Mouse (Mus musculus): Measurements from ENCODE around the gene 2810006K23Rik. TPM values are rescaled to one million over a fixed set of nuclear protein-coding genes. Genes with fewer than 3 reads are reported as not detected.
"Not testable (repeated sequence)": the region's sequence is repeated elsewhere in the genome, so short reads cannot be mapped to it uniquely, and the experiment has no call there.

2810006K23Rik gene
- total RNA-seq (2015; ENCODE audit: low replicate concordance) (2.3 and 2.9 TPM in 2 replicates), total RNA-seq (2017; ENCODE audit: low replicate concordance) (3.1 and 3.3 TPM in 2 replicates)

DNA sequence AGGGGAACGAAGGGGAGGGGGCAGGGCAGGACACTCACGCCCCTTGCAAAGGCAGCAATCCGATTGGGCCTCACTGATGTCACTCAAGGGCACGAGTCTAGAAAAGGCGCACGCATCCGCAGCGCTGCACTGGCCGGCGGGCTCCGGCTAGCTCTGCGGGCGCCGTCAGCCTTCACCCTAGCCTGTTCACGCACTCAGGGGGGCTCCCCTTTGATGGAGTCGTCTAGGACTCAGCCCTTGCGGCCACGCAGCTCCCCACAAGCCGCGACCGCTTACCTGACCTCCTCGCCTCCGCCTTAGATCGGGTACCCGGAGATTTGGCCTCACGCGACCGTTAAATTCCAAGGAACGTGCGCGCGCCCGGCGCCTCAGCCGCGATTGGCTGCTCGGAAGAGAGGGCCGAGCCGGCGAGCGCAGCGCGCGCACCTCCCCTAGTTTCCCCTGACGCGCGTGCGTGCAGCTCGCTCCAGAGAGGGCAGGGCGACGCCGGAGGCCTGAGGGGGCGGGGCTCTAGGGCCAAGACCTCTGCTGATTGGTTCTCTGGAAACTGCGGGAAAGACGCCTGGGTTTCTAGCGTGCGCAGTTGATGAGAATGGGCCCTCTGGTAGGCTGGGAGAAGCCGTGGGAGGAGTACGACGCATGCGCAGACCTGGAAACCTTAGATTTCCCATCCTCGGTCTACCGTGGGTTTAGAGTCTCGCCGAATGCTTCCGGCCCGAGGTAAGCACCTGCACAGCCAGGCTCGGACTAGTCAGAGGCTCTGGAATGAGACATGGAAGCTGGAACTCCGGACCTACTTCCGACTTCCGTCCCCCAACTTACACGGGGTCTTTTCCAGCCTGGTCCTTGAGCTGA is at the start of gene 2810006K23Rik, which contains the start of gene Mphosph9:
Gene 2810006K23Rik, plus strand, starts transcription at position 580 of the 855 bp plus-strand sequence.
Gene Mphosph9, minus strand, starts transcription at position 463 of the 855 bp plus-strand sequence.
- ATAC-seq (replicated peaks; ENCODE audit: low FRiP score, poor library complexity, severe bottlenecking): peak; percentile 90

DNA sequence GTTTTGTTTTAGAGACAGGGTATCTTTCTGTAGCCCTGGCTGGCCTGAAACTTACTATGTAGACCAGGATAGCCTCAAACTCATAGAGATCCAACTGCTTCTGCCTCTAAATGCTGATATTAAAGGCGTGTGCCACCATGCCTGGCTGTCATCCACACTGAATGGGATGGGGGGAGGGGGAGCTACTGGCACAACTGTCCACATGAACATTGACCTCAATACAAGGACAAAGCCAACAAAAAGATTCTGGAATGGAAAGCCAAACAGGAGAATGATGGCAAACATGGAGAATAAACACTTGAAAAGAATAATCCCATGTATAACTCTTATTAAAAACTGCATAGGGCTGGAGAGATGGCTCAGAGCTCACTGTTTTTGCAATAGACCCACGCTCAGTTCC is 45.0 kb upstream of the 2810006K23Rik start:
- ATAC-seq (replicated peaks; ENCODE audit: low FRiP score, poor library complexity, severe bottlenecking): no peak

DNA sequence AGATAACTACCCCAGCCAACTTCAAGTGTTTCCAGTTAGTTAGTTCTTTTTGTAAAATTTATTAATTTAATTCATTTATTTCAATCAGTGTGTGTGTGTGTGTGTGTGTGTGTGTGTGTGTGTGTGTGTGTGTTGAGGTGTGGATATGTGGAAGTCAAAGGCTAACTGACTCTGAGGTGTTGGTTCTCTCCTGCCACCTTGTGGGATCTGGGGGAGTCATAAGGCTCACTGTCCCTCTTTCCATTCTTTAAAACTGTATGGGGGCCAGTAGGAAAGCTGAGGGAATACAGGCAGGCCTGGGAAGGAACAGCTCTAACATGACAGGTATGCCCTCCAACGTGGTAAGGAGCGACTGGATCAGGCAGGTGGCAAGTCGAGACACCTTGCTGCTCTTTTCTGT is 43.6 kb upstream of the 2810006K23Rik start:
- ATAC-seq (replicated peaks; ENCODE audit: low FRiP score, poor library complexity, severe bottlenecking): no peak

DNA sequence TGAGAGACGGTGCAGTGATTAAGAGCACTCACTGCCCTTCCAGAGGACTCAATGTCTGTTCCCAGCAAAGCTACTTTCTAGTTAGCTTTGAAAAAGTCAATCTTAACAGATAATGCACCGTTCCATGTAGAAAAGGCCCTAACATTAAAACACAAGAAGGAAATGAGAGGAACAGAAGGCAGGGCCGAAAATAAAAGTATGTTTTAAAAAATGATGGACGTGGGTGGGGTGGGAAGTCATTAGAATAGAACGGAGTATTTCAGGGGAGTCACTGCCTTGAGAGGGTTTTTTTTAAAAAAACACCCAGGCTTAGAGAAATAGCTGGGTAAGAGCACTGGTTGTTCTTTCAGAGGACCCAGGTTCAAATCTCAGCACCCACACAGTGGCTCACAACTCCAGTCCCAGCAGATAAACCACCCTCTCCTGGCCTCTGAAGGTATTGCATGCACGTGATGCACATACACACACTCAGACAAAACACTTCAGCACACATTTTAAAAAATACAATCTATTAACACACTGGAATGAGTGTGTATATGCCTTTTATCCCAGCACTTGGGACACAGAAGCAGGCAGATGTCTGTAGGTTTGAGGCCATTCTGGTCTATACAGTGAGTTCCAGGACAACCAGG is 40.2 kb upstream of the 2810006K23Rik start:
- no peak for ATAC-seq (replicated peaks; ENCODE audit: low FRiP score, poor library complexity, severe bottlenecking)

DNA sequence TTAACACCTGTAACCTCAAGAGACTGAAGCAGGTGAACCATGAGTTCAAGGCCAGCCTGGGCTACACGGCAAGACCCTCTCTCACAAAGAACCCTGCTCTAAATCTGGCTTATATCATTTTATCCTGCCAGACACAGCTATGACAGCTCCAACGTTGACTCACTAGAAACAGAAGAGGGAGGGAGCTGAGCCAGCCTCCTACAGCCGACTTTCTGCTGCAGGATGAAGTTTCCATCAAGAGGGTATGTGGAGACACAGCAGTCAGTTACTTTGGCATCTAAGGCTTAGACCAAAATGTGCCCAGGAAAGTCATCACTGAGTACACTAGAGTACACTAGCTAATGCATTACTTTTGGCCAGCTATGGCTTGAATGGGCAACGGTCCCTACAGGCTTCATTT is 37.7 kb upstream of the 2810006K23Rik start:
- no peak for ATAC-seq (replicated peaks; ENCODE audit: low FRiP score, poor library complexity, severe bottlenecking)

DNA sequence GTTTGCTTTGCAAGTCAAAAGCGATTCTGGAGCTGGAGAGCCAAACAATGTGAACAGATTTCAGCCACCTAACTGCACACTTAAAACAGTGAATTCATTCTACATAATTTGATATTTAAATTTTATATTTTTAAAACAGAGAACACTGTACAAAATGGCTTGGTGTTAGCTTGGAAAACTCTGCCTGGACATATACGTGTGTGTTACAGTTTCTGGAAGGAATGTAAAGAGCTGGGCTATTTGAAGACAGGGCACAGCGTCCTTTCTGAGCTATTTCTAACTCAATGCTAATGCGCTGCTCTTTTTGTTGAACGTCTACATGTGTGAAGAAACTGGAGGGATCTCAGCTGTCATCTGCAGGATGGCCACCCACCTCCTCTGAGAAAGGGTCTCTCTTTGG is 33.9 kb upstream of the 2810006K23Rik start:
- no peak for ATAC-seq (replicated peaks; ENCODE audit: low FRiP score, poor library complexity, severe bottlenecking)

DNA sequence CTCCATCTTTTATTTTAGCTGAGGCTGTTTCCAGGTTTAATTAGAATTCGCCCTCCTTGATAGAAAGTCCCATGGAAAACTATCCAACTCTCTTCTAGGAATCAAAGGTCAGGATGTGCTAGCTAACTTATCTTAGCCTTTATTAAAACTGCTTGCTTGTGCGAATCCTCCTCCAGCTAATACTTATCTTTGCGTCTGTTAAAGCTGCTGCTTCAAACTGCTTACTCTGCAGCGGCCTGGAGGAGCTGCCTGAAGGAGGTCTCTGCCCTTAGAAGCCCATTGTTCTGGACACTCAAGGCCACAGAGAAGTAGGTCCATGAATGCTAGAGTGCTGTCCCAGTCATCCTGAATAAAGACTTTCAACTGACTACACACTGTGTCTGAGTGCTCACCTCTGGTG is 31.4 kb upstream of the 2810006K23Rik start:
- ATAC-seq (replicated peaks; ENCODE audit: low FRiP score, poor library complexity, severe bottlenecking): no peak

DNA sequence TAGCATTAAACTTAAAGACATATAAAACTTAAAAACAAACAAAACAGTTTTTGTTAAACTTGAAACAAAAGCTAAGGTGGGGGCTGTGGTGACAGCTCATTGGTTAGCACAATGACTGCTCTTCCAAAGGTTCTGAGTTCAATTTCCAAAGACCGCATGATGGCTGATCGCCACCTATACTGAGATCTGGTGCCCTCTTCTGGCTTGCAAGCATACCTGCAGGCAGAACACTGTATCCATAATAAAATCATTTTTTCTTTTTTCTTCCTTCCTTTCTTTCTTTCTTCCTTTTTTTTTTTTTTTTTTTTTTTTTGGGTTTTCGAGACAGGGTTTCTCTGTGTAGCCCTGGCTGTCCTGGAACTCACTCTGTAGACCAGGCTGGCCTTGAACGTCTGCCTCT is 28.6 kb upstream of the 2810006K23Rik start:
- not testable (repeated sequence) for ATAC-seq (replicated peaks; ENCODE audit: low FRiP score, poor library complexity, severe bottlenecking)

DNA sequence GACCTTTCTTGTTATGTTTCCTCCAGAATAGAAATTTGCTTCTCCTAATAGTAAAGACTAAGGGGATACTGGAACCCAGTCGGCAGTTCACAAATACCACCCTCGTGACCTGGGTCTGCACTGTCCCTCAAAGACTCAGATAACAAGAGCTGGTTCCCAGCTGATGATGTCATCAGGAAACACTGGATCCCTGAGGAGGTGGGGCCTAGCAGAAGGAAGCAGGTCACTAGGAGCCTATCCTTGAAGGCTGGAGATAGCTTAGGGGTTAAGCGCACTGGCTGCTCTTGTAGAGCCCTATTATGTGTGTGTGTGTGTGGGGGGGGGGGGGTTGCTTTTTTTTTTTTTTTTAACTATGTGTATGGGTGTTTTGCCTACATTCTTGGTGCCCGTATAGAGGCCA is 27.8 kb upstream of the 2810006K23Rik start:
- ATAC-seq (replicated peaks; ENCODE audit: low FRiP score, poor library complexity, severe bottlenecking): no peak

DNA sequence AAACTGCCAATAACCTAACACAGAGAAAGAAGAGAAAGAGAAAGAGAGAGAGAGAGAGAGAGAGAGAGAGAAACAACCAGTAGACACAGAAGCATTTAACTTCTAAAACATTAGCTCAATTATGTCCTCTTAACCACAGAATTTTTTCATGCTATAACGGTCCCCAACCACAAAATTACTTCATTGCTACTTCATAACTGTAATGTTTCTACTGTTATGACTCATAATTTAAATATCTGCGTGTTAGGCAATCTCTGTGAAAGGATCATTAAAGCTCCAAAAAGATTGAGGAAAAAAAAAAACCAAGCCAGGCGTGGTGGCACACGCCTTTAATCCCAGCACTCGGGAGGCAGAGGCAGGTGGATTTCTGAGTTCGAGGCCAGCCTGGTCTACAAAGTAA is 25.0 kb upstream of the 2810006K23Rik start:
- ATAC-seq (replicated peaks; ENCODE audit: low FRiP score, poor library complexity, severe bottlenecking): not testable (repeated sequence)

DNA sequence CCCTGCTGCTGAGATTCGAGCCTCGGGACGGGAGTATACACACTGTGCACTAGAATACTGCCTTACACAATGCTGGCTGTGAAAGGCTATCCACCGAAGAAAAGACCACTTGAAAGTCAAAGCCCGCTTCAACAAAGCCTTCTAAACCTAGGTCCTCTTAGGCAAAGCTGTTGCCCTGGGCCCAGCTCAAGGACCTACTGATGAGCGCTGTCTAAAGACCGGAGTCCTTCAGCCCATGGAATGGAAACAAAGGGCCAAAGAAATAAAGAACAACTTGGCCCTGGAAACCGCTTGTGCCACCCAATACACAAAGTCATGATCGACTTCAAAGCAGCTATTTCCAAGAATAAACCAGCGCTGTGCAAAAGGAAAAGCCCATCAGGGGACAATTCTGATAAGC is 18.7 kb upstream of the 2810006K23Rik start:
- ATAC-seq (replicated peaks; ENCODE audit: low FRiP score, poor library complexity, severe bottlenecking): no peak

DNA sequence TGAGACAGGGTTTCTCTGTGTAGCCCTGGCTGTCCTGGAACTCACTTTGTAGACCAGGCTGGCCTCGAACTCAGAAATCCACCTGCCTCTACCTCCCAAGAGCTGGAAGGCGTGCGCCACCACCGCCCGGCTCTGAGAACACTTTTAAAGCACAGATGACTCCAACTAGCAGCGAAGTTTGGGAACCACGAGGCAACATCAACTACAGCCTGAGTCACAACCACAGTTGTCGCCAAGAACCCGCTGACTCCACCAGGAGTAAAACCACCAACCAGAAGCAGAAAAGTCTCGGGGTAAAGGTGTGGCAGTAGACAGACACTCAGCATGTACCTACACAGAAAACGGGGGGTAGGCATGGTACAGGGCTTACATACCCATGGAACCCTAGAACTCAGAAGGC is 17.8 kb upstream of the 2810006K23Rik start:
- no peak for ATAC-seq (replicated peaks; ENCODE audit: low FRiP score, poor library complexity, severe bottlenecking)

DNA sequence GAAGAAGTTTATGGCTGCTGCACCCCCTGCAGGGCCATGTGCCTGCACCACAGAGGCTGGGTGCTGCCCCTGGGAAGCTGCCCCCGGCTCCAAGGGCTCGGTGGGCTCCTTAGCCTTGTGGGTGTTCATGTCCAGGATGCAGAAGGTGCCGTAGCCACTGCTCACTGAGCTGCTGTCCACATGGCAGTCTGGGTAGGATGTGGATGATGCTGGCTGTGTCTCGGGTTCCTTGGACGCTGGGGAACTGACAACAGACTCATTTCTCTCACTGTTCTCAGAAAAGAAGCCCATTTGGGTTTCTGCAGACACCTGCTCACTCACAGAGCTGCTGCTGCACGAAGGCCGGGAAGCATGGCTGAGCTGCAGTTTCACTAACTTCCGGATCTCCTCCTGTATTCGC is 12.4 kb upstream of the 2810006K23Rik start:
- ATAC-seq (replicated peaks; ENCODE audit: low FRiP score, poor library complexity, severe bottlenecking): no peak

DNA sequence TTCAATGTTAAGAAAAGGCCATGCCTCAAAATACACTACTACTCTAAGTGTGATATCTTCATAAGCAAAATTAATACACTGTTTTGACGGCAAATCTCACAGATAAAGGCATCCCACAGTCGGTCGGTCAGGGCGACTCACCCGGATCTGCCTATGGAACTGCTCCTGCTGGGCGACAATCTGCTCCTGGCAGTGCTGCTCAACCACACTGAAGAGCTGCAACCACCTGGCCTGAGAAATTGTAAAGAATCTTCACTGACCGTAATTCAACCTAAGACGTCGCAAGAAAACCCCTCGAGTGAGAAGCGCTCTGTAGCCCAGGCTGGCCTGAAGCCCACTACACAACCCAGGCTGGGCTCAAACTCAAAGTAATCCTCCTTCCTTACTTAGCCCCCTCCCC is 11.9 kb upstream of the 2810006K23Rik start:
- no peak for ATAC-seq (replicated peaks; ENCODE audit: low FRiP score, poor library complexity, severe bottlenecking)

DNA sequence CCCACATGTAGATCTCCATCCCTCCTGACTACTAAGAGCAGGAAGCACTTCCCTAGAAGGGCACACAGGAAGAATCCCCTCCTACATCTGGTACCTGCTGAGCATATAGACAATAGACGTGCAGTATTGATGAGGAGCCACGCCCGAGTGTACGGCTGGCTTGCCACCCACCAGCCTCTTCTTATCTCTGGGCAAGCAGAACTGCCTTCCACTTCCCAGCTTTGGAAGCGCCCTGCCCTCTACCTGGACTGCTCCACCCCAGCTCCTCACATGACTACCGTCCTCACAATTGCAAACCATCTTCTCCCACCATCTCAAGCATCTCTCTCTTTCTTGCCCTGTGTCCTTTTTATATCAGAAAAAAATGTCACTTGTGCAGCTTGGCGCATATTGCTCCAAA is 10.2 kb upstream of the 2810006K23Rik start:
- no peak for ATAC-seq (replicated peaks; ENCODE audit: low FRiP score, poor library complexity, severe bottlenecking)

DNA sequence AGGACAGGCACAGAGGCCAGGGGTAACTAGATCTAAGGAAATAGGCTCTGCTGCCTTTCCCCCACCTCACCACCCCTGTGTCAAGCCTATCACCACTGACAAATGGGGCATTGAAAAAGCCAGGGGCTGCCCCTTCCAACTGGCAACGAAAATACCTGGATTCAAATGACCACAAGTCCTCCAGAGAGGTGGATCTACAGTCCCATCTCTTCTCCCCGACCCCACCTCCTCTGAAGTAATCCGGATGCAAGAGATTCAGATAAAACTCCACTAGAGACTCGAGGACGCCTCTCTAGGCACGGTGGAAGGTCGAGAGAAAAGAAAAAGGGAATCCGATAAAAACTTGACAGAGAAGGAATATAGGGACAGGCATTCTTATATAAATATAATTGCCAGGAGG is 1.1 kb upstream of the 2810006K23Rik start:
- ATAC-seq (replicated peaks; ENCODE audit: low FRiP score, poor library complexity, severe bottlenecking): 0 out of 2 replicates have a peak, but pooled peaks have one; percentile 7

DNA sequence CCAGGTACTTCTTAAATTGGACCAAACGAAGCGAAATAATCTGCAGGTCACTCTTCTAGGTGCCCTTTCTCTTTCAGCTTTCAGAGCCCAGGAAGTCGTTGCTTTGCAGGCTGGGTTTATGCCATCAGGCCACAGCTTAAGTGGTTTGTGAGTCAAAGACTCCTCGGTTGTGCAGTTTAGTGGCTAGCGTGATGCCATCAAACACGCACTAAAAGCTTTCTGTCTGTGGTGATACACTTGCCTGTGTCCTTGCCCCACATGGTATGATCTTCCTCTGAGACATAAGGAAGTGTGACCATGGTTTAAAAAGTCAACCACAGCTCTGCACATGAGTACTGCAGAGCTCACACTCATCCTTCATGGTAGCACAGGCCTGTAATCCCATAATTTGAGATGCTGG is 2.2 kb downstream of the 2810006K23Rik start:
- no peak for ATAC-seq (replicated peaks; ENCODE audit: low FRiP score, poor library complexity, severe bottlenecking)

DNA sequence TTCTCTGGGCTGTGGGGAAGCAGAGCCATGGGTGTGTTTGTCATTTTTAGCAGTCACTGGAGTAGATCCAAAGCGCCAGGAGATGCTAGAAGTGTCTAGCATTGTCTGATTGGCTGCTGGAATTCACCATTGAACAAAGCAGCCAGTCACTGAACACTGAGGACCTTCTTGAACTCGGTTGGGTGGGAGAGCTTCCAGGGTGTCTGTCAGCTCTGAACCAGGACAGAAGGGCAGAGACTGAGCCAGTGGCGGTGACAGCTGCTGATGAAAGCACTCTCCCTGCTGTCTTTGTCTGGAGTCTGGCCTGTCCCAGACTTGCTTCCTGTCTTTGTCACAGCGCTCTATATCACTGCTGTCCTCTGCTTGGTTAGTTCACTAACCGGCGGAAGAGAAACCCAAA is 6.5 kb downstream of the 2810006K23Rik start:
- no peak for ATAC-seq (replicated peaks; ENCODE audit: low FRiP score, poor library complexity, severe bottlenecking)

DNA sequence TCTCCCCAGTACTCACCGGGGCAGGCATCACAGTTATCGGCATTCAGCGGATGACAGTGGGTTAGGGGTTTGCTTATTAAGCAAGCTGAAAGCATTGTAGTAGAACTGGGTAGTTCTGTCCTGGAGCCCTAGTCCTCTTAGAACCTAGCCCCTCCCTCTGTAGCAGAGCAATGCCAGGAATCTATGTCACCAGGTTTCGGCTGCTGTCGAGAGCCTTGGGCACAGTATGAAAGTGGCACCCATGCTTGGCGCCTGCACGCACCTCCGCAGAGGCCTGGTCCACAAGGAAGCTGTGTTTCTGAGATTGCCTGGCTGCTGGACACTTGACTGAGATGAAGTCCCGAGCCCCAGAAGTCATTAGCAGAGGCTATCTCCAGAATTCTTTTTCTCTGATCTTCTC is 9.2 kb downstream of the 2810006K23Rik start:
- ATAC-seq (replicated peaks; ENCODE audit: low FRiP score, poor library complexity, severe bottlenecking): no peak

DNA sequence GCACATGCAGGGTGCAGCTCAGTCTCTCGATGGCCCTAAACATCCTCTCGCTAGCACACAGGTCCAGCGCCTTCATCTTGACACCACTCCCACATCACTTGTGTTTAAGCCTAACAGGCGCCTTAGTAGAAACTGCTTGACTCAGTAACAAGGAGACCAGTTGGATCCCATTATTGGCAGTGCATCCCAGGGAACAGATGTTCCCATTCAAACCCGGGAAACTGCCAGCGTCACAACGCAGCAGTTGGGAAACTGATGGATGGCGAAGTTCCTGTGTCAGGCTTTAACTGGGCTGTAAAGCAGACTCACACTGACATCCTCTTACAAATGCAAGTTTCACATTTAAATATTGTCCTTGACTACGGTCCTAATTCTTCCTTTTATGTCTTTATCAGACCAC is 10.0 kb downstream of the 2810006K23Rik start:
- ATAC-seq (replicated peaks; ENCODE audit: low FRiP score, poor library complexity, severe bottlenecking): no peak

DNA sequence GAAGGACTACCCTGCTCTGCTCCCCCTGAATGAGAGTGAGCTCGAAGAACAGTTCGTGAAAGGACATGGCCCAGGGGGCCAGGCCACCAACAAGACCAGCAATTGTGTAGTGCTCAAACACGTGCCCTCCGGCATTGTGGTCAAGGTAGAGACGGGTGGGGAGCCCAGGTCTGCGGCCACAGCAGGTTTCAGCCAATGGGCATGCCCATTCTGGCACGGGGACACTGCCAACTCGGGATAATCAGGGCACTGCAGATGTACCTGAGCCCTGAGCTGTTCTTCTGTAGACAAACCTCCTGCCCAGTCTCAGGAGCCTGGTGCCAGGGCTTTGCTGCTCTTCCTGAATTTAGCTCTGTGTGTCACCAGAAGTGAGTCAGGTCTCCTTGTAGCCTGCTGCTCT is 10.9 kb downstream of the 2810006K23Rik start:
- ATAC-seq (replicated peaks; ENCODE audit: low FRiP score, poor library complexity, severe bottlenecking): no peak; the same call in 1 of the 2 replicates
